21 mouse cellular contexts compared by ENCODE assay signal in genomic region chrX:11837566-11837965, GRCm38 (mm10).
DNase-seq lines count a peak whose midpoint lies in the region; ATAC-seq and TF ChIP-seq lines count a peak whose summit lies in the region.
"Had no signal": no experiment of that assay in that cellular context is flagged by ENCODE, and none has a peak within 500 bp of the region (broad histone marks: within the 10 kb centered on the region; RNA-seq: fewer than 3 reads in every experiment).

No protein-coding gene starts in this region.

- TF ChIP-seq EP300 in stomach, postnatal 0 days (optimal IDR thresholded peaks at IDR 0.05): no peak

- no peak for DNase-seq in heart, adult 9 months (ENCODE audit: low spot score in 2 of 2)
- no peak for DNase-seq in kidney, adult 2 months
- DNase-seq in stomach, postnatal 0 days (ENCODE audit: low spot score): no peak
- no peak for DNase-seq in adrenal gland, postnatal 4 days (ENCODE audit: low spot score in 2 of 2)
- DNase-seq: adrenal gland, adult 2 months; cerebellum, adult 9-10 months; gastrocnemius, postnatal 25 days; kidney, adult 9 months; layer of hippocampus, adult 9-11 months; left cerebral cortex, postnatal 4 days; liver; midbrain, embryonic 14.5 days; thymus, adult 2 months had no signal

- ATAC-seq in heart, embryonic 14.5 days (ENCODE audit: insufficient number of reproducible peaks, insufficient read depth, low FRiP score, low read depth): no peak
- ATAC-seq in kidney, embryonic 15.5 days (replicated peaks; ENCODE audit: low FRiP score): no peak
- no peak for ATAC-seq in stomach, embryonic 14.5 days (ENCODE audit: insufficient number of reproducible peaks, insufficient read depth, low FRiP score, low read depth)
- no peak for ATAC-seq in stomach, postnatal 0 days (ENCODE audit: low FRiP score, low TSS enrichment)
- ATAC-seq: hindbrain, embryonic 16.5 days had no signal

- no peak overlapping the region for H3K4me3 ChIP-seq in heart, embryonic 14.5 days (ENCODE audit: control insufficient read depth in 1 of 2, insufficient read depth in 1 of 2, low read depth in 1 of 2, low read length in 2 of 2)
- H3K4me3 ChIP-seq in kidney, embryonic 15.5 days (replicated peaks): no peak overlapping the region
- no peak overlapping the region for H3K4me3 ChIP-seq in kidney, adult 2 months (ENCODE audit: insufficient read depth, low read depth, low read length)
- no peak overlapping the region for H3K4me3 ChIP-seq in stomach, embryonic 14.5 days (ENCODE audit: low read depth, low read length)
- H3K4me3 ChIP-seq in stomach, postnatal 0 days (ENCODE audit: low read depth, low read length): no peak overlapping the region
- H3K4me3 ChIP-seq: embryonic facial prominence, embryonic 10.5 days; forebrain, embryonic 12.5 days; left cerebral cortex, adult 2 months; megakaryocyte, embryonic 14.5 days had no signal

- no peak overlapping the region for H3K4me2 ChIP-seq in heart, embryonic 14.5 days (ENCODE audit: low read length)
- H3K4me2 ChIP-seq in kidney, embryonic 15.5 days: no peak overlapping the region
- H3K4me2 ChIP-seq in stomach, embryonic 14.5 days (replicated peaks; ENCODE audit: low read depth, low read length): no peak overlapping the region
- H3K4me2 ChIP-seq in stomach, postnatal 0 days (replicated peaks; ENCODE audit: low read depth): no peak overlapping the region
- H3K4me2 ChIP-seq: forebrain, embryonic 12.5 days had no signal

- no peaks in the 10 kb centered on the region for H3K36me3 ChIP-seq in heart, embryonic 14.5 days (ENCODE audit: control insufficient read depth, insufficient read depth, low read length)
- H3K36me3 ChIP-seq in kidney, embryonic 15.5 days: no peaks in the 10 kb centered on the region
- no peaks in the 10 kb centered on the region for H3K36me3 ChIP-seq in kidney, adult 2 months (ENCODE audit: control insufficient read depth, insufficient read depth, low read length)
- H3K36me3 ChIP-seq in stomach, embryonic 14.5 days (ENCODE audit: control insufficient read depth, insufficient read depth, low read length): no peaks in the 10 kb centered on the region
- H3K36me3 ChIP-seq in stomach, postnatal 0 days (ENCODE audit: control insufficient read depth, insufficient read depth, low read length): no peaks in the 10 kb centered on the region
- H3K36me3 ChIP-seq: embryonic facial prominence, embryonic 10.5 days; forebrain, embryonic 12.5 days had no signal

- peak overlapping the region; percentile 14 to 29; a peak in 1 of 4 replicates for H3K27ac ChIP-seq in heart, embryonic 14.5 days (replicated peaks in 1 of 2; ENCODE audit: control insufficient read depth in 1 of 2, insufficient read depth in 1 of 2, low read depth in 2 of 2, low read length in 2 of 2)
- 0 out of 2 replicates have a peak overlapping the region, but pooled peaks have one; percentile 18 for H3K27ac ChIP-seq in kidney, embryonic 15.5 days
- H3K27ac ChIP-seq in kidney, adult 2 months (ENCODE audit: insufficient read depth, low read depth, low read length): no peak overlapping the region
- H3K27ac ChIP-seq in stomach, embryonic 14.5 days (ENCODE audit: low read length): peak overlapping the region; percentile 52; the same call in 1 of the 2 replicates
- no peak overlapping the region for H3K27ac ChIP-seq in stomach, postnatal 0 days (replicated peaks)
- H3K27ac ChIP-seq: embryonic facial prominence, embryonic 10.5 days; forebrain, embryonic 12.5 days; left cerebral cortex, adult 2 months had no signal

- no peak for TF ChIP-seq CTCF in kidney, adult 2 months (conservative IDR thresholded peaks at IDR 0.05; ENCODE audit: insufficient read depth, insufficient read length, low read depth, low read length)
- TF ChIP-seq CTCF in stomach, postnatal 0 days (IDR thresholded peaks at IDR 0.05; ENCODE audit: low read depth): no peak

- no peaks in the 10 kb centered on the region for H3K9me3 ChIP-seq in heart, embryonic 14.5 days (ENCODE audit: control insufficient read depth, low read length)
- H3K9me3 ChIP-seq in kidney, embryonic 15.5 days (replicated peaks): no peaks in the 10 kb centered on the region
- H3K9me3 ChIP-seq in stomach, embryonic 14.5 days (ENCODE audit: control insufficient read depth, low read depth, low read length): no peaks in the 10 kb centered on the region
- no peaks in the 10 kb centered on the region for H3K9me3 ChIP-seq in stomach, postnatal 0 days (ENCODE audit: control insufficient read depth, low read length)
- H3K9me3 ChIP-seq: embryonic facial prominence, embryonic 10.5 days; forebrain, embryonic 12.5 days had no signal

- 30% methylated on average over 5 of the region's 5 CpGs for WGBS in heart, embryonic 14.5 days
- WGBS in kidney, embryonic 15.5 days: 65% methylated on average over 5 of the region's 5 CpGs
- WGBS in kidney, adult 2 months: 48% methylated on average over 5 of the region's 5 CpGs
- 40% methylated on average over 5 of the region's 5 CpGs for WGBS in stomach, embryonic 14.5 days
- WGBS in stomach, postnatal 0 days: 28% methylated on average over 5 of the region's 5 CpGs

- H3K9ac ChIP-seq in heart, embryonic 14.5 days (ENCODE audit: low read length): no peak overlapping the region
- no peak overlapping the region for H3K9ac ChIP-seq in kidney, embryonic 15.5 days
- no peak overlapping the region for H3K9ac ChIP-seq in stomach, embryonic 14.5 days (replicated peaks; ENCODE audit: low read depth, low read length)
- no peak overlapping the region for H3K9ac ChIP-seq in stomach, postnatal 0 days (ENCODE audit: low read length)
- H3K9ac ChIP-seq: forebrain, embryonic 12.5 days had no signal

- H3K27me3 ChIP-seq in heart, embryonic 14.5 days (ENCODE audit: control insufficient read depth, insufficient read depth, low read length): no peaks in the 10 kb centered on the region
- peaks cover 33% of the 10 kb centered on the region; the same call in 1 of the 2 replicates for H3K27me3 ChIP-seq in kidney, embryonic 15.5 days
- H3K27me3 ChIP-seq in kidney, adult 2 months (replicated peaks; ENCODE audit: control insufficient read depth, insufficient read depth, low read length): no peaks in the 10 kb centered on the region
- no peaks in the 10 kb centered on the region for H3K27me3 ChIP-seq in stomach, embryonic 14.5 days (ENCODE audit: control insufficient read depth, insufficient read depth, low read length)
- no peaks in the 10 kb centered on the region for H3K27me3 ChIP-seq in stomach, postnatal 0 days (ENCODE audit: control insufficient read depth, insufficient read depth, low read length)

- TF ChIP-seq POLR2A in kidney, adult 2 months (IDR thresholded peaks at IDR 0.05; ENCODE audit: low read depth, low read length): no peak

- peaks cover 25 to 28% of the 10 kb centered on the region in 2 experiments for H3K4me1 ChIP-seq in heart, embryonic 14.5 days (ENCODE audit: control insufficient read depth in 2 of 2, insufficient read depth in 2 of 2, low read length in 2 of 2)
- H3K4me1 ChIP-seq in kidney, embryonic 15.5 days: 0 out of 2 replicates have a peak, but pooled peaks cover 4% of the 10 kb centered on the region
- H3K4me1 ChIP-seq in kidney, adult 2 months (ENCODE audit: control insufficient read depth, insufficient read depth, low read length): no peaks in the 10 kb centered on the region
- H3K4me1 ChIP-seq in stomach, embryonic 14.5 days (ENCODE audit: control insufficient read depth, insufficient read depth, low read length): no peaks in the 10 kb centered on the region
- no peaks in the 10 kb centered on the region for H3K4me1 ChIP-seq in stomach, postnatal 0 days (replicated peaks; ENCODE audit: control insufficient read depth, insufficient read depth)

Comparison
In these comparisons a context has a peak if more than half of its experiments do, and no peak if none do; other contexts are left out.
1. H3K27ac ChIP-seq: peak in heart, embryonic 14.5 days (2 of 2), kidney, embryonic 15.5 days (single experiment) and stomach, embryonic 14.5 days (single experiment); none in kidney, adult 2 months (single experiment) and stomach, postnatal 0 days (single experiment).